Mouse (Mus musculus): ENCODE data around the gene Olfr384.
"Not testable (repeated sequence)": the region's sequence is repeated elsewhere in the genome, so short reads cannot be mapped to it uniquely, and the experiment has no call there.

Olfr384 gene

GRCm38 (mm10) chr11:73598294-73598693 is at the start of gene Olfr384:
Olfr384 (plus strand) TSS chr11:73598594.
- DNase-seq (ENCODE audit: low read depth in 2 of 2, low spot score in 2 of 2), result no peak

- no peak for DNase-seq (ENCODE audit: low read depth in 2 of 2, low spot score in 2 of 2)
Observed at GRCm38 (mm10) chr11:73579871-73580270, 18.5 kb upstream of the Olfr384 start.

DNA sequence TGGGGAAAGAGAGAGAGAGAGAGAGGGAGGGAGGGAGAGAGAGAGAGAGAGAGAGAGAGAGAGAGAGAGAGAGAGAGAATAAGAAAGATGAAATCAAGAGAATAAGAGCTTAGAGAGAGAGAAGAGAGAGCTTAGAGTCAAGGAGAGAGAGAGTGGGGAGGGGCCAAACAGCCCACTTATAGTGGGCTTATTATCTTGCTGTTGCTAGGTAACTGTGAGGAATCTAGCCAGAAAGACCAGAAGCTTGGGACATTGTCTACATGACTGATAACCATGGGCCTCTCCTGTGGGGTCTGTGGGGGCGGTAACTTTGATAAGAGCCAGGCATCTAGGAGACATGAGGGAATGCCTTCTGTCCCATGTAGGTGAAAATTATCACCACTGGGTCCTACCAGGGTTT is 15.2 kb upstream of the Olfr384 start:
- DNase-seq (ENCODE audit: low read depth in 2 of 2, low spot score in 2 of 2), result not testable (repeated sequence)

DNA sequence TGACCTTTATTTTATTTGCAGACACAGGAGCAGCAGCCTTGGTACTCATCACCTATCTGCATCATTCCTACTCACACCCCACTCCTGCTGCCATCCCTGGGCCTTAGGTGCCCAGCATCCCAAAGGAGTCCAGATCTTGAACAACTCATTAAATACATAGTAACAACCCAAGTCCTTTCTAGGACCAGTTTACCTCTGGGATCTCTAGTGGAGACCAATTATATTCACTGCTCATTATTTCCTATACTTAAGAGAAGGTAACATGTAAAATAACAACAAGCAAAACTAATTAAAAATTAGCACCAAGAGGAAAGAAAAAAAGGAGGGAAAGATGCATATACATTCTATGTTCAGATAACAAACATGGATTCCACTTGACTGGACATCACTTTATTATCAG is 5.5 kb upstream of the Olfr384 start, which contains the start of gene Olfr385:
Gene Olfr385, minus strand, starts transcription at position 101 of the 400 bp plus-strand sequence.
- no peak for DNase-seq (ENCODE audit: low read depth in 2 of 2, low spot score in 2 of 2)

Data from CD8-positive naive resting alpha-beta T cell, adult 2 months (primary cell).